Mouse (Mus musculus) megakaryocyte, embryonic 14.5 days (primary cell): Measurements from ENCODE around the gene Rnf167.

Experiments used
- FLI1 ChIP-seq: IDR thresholded peaks from 2 replicates; pipeline ENCODE4 v1.6.1; 2012; ENCODE audit warnings: low read length, inconsistent platforms, mixed read lengths
- GATA1 ChIP-seq: IDR thresholded peaks from 3 replicates; pipeline ENCODE4 v1.6.1; 2012; ENCODE audit warnings: mixed read lengths, low read length, inconsistent platforms, borderline replicate concordance

GRCm38 (mm10) chr11:70630129-70630528 is 16.9 kb upstream of the Rnf167 start:
- TF ChIP-seq GATA1, result no peak
- TF ChIP-seq FLI1, result no peak
